Mouse (Mus musculus): Measurements from ENCODE around the gene Hid1.

The Hid1 gene

GRCm38 (mm10) chr11:115336115-115336514 is 31.4 kb downstream of the Hid1 start:
- DNase-seq (ENCODE audit: low read depth, low spot score), result no peak

- no peak for DNase-seq (ENCODE audit: low read depth, low spot score)
Measured at GRCm38 (mm10) chr11:115335223-115335622, 32.3 kb downstream of the Hid1 start.

- no peak for DNase-seq (ENCODE audit: low read depth, low spot score)
Measured at GRCm38 (mm10) chr11:115334531-115334930, 33.0 kb downstream of the Hid1 start, which contains the start of gene Otop3. Gene Otop3 (plus strand): TSS chr11:115334731.

GRCm38 (mm10) chr11:115329339-115329738 is 38.2 kb downstream of the Hid1 start:
- no peak for DNase-seq (ENCODE audit: low read depth, low spot score)

- no peak for DNase-seq (ENCODE audit: low read depth, low spot score)
Measured at GRCm38 (mm10) chr11:115326730-115327129, 40.8 kb downstream of the Hid1 start.

- no peak for DNase-seq (ENCODE audit: low read depth, low spot score)
Measured at GRCm38 (mm10) chr11:115323354-115323753, 44.2 kb downstream of the Hid1 start.

- no peak for DNase-seq (ENCODE audit: low read depth, low spot score)
Measured at GRCm38 (mm10) chr11:115321906-115322693, 45.5 kb downstream of the Hid1 start, which contains the start of gene Ush1g. Gene Ush1g (minus strand): TSS chr11:115322041.

- no peak for DNase-seq (ENCODE audit: low read depth, low spot score)
Measured at GRCm38 (mm10) chr11:115319704-115320383, 47.7 kb downstream of the Hid1 start.

GRCm38 (mm10) chr11:115318245-115319027 is 49.1 kb downstream of the Hid1 start:
- DNase-seq (ENCODE audit: low read depth, low spot score), result no peak

- no peak for DNase-seq (ENCODE audit: low read depth, low spot score)
Measured at GRCm38 (mm10) chr11:115317204-115317603, 50.4 kb downstream of the Hid1 start.

GRCm38 (mm10) chr11:115314249-115314648 is 53.3 kb downstream of the Hid1 start:
- DNase-seq (ENCODE audit: low read depth, low spot score), result no peak

GRCm38 (mm10) chr11:115308781-115309180 is 58.8 kb downstream of the Hid1 start:
- DNase-seq (ENCODE audit: low read depth, low spot score), result no peak

- no peak for DNase-seq (ENCODE audit: low read depth, low spot score)
Measured at GRCm38 (mm10) chr11:115306863-115307262, 60.7 kb downstream of the Hid1 start, which contains the start of gene Otop2. Gene Otop2 (plus strand): TSS chr11:115307163.

- DNase-seq (ENCODE audit: low read depth, low spot score), result no peak
Measured at GRCm38 (mm10) chr11:115303167-115303566, 64.4 kb downstream of the Hid1 start.

GRCm38 (mm10) chr11:115301351-115301750 is 66.2 kb downstream of the Hid1 start:
- DNase-seq (ENCODE audit: low read depth, low spot score), result no peak

- DNase-seq (ENCODE audit: low read depth, low spot score), result no peak
Measured at GRCm38 (mm10) chr11:115300745-115301144, 66.8 kb downstream of the Hid1 start.

GRCm38 (mm10) chr11:115298160-115298559 is 69.4 kb downstream of the Hid1 start:
- no peak for DNase-seq (ENCODE audit: low read depth, low spot score)
